Mouse (Mus musculus): ENCODE data around the gene Nisch. TPM values are rescaled to one million over a fixed set of nuclear protein-coding genes. Genes with fewer than 3 reads are reported as not detected.

Gene Nisch
- polyA plus RNA-seq, 2 experiments: 339 to 514 TPM

GRCm38 (mm10) chr14:31134015-31135000 is 82.4 kb downstream of the Nisch start:
- Histone ChIP-seq H3K27me3 (ENCODE audit: control insufficient read depth, insufficient read depth, low read length) (no peaks in the 10 kb centered on the region), H3K4me2 (replicated peaks; ENCODE audit: low read depth, low read length, severe bottlenecking) (no peak overlapping the region), H3K4me3 (replicated peaks; ENCODE audit: low read length) (no peak overlapping the region), H3K9ac (ENCODE audit: low read depth, low read length, severe bottlenecking) (no peak overlapping the region), H3K36me3 (ENCODE audit: control insufficient read depth, insufficient read depth, low read length) (peaks cover 54% of the 10 kb centered on the region), H3K4me1 (ENCODE audit: control insufficient read depth, insufficient read depth, low read length) (peaks cover 35% of the 10 kb centered on the region), H3K27ac (replicated peaks; ENCODE audit: low read depth, low read length) (no peak overlapping the region), H3K9me3 (ENCODE audit: control insufficient read depth, low read length) (no peaks in the 10 kb centered on the region)
- no peak for TF ChIP-seq POLR2A (IDR thresholded peaks at IDR 0.05; ENCODE audit: borderline replicate concordance, extremely low read depth, insufficient read depth, insufficient read length)
- ATAC-seq (ENCODE audit: low FRiP score, low read depth): no peak
- DNase-seq (ENCODE audit: low spot score): no peak
- WGBS: 82% methylated on average over 25 of the region's 25 CpGs

- ATAC-seq (ENCODE audit: low FRiP score, low read depth) (no peak), DNase-seq (ENCODE audit: low spot score) (peak; percentile 65)
- Histone ChIP-seq H3K27me3 (ENCODE audit: control insufficient read depth, insufficient read depth, low read length) (no peaks in the 10 kb centered on the region), H3K36me3 (ENCODE audit: control insufficient read depth, insufficient read depth, low read length) (peaks cover 42% of the 10 kb centered on the region), H3K9ac (ENCODE audit: low read depth, low read length, severe bottlenecking) (0 out of 2 replicates have a peak overlapping the region, but pooled peaks have one; percentile 31), H3K27ac (replicated peaks; ENCODE audit: low read depth, low read length) (peak overlapping the region; percentile 11; the same call in 1 of the 2 replicates), H3K4me2 (replicated peaks; ENCODE audit: low read depth, low read length, severe bottlenecking) (peak overlapping the region; percentile 86), H3K9me3 (ENCODE audit: control insufficient read depth, low read length) (no peaks in the 10 kb centered on the region), H3K4me3 (replicated peaks; ENCODE audit: low read length) (peak overlapping the region; percentile 91), H3K4me1 (ENCODE audit: control insufficient read depth, insufficient read depth, low read length) (peaks cover 36% of the 10 kb centered on the region)
- no peak for TF ChIP-seq POLR2A (IDR thresholded peaks at IDR 0.05; ENCODE audit: borderline replicate concordance, extremely low read depth, insufficient read depth, insufficient read length)
- WGBS: 49% methylated on average over 11 of the region's 11 CpGs
Observed at GRCm38 (mm10) chr14:31133023-31133665, 83.6 kb downstream of the Nisch start.

DNA sequence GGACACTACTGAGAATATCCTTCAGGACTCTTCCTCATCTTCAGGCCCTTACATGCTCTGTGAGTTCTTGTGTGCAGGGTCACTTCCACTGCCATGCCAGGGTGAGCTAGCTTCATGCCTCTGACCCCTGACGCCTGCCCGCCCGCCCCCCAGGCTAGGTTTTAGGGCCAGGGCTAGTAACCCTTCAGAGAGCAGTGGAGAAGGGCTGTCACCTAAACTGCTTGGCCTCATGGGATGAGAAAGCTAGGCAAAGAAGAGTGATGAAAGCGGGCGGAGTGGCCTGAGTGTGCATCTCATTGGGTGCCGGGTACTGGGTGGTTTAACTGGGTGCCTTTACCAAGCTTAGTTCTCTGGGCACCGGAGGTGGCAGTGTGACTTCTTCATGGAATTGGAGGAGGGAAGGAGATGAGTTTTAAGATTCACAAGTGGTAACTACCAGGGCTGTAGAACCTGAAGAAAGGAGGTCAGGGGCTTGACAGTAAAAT is 84.2 kb downstream of the Nisch start:
- Histone ChIP-seq H3K27me3 (ENCODE audit: control insufficient read depth, insufficient read depth, low read length) (no peaks in the 10 kb centered on the region), H3K9ac (ENCODE audit: low read depth, low read length, severe bottlenecking) (peak overlapping the region; percentile 31; the same call in 1 of the 2 replicates), H3K4me3 (replicated peaks; ENCODE audit: low read length) (peak overlapping the region; percentile 91), H3K9me3 (ENCODE audit: control insufficient read depth, low read length) (no peaks in the 10 kb centered on the region), H3K27ac (replicated peaks; ENCODE audit: low read depth, low read length) (0 out of 2 replicates have a peak overlapping the region, but pooled peaks have one; percentile 11), H3K36me3 (ENCODE audit: control insufficient read depth, insufficient read depth, low read length) (peaks cover 36% of the 10 kb centered on the region), H3K4me1 (ENCODE audit: control insufficient read depth, insufficient read depth, low read length) (peaks cover 38% of the 10 kb centered on the region), H3K4me2 (replicated peaks; ENCODE audit: low read depth, low read length, severe bottlenecking) (peak overlapping the region; percentile 86)
- TF ChIP-seq POLR2A (IDR thresholded peaks at IDR 0.05; ENCODE audit: borderline replicate concordance, extremely low read depth, insufficient read depth, insufficient read length): no peak
- no peak for DNase-seq (ENCODE audit: low spot score)
- WGBS: 86% methylated on average over 7 of the region's 7 CpGs
- ATAC-seq (ENCODE audit: low FRiP score, low read depth): no peak

- H3K27ac ChIP-seq (replicated peaks; ENCODE audit: low read depth, low read length): no peak overlapping the region
- peak; percentile 62 for DNase-seq (ENCODE audit: low spot score)
- peak overlapping the region; percentile 83 for H3K9ac ChIP-seq (ENCODE audit: low read depth, low read length, severe bottlenecking)
- 15% methylated on average over 6 of the region's 6 CpGs for WGBS
- no peaks in the 10 kb centered on the region for H3K9me3 ChIP-seq (ENCODE audit: control insufficient read depth, low read length)
- peaks cover 42% of the 10 kb centered on the region for H3K4me1 ChIP-seq (ENCODE audit: control insufficient read depth, insufficient read depth, low read length)
- no peak for TF ChIP-seq POLR2A (IDR thresholded peaks at IDR 0.05; ENCODE audit: borderline replicate concordance, extremely low read depth, insufficient read depth, insufficient read length)
- peak overlapping the region; percentile 86 for H3K4me2 ChIP-seq (replicated peaks; ENCODE audit: low read depth, low read length, severe bottlenecking)
- H3K36me3 ChIP-seq (ENCODE audit: control insufficient read depth, insufficient read depth, low read length): peaks cover 31% of the 10 kb centered on the region
- H3K27me3 ChIP-seq (ENCODE audit: control insufficient read depth, insufficient read depth, low read length): no peaks in the 10 kb centered on the region
- peak overlapping the region; percentile 91 for H3K4me3 ChIP-seq (replicated peaks; ENCODE audit: low read length)
- ATAC-seq (ENCODE audit: low FRiP score, low read depth): no peak
Observed at GRCm38 (mm10) chr14:31132031-31132430, 84.7 kb downstream of the Nisch start.

- Histone ChIP-seq H3K27me3 (ENCODE audit: control insufficient read depth, insufficient read depth, low read length) (no peaks in the 10 kb centered on the region), H3K4me3 (replicated peaks; ENCODE audit: low read length) (peak overlapping the region; percentile 91), H3K36me3 (ENCODE audit: control insufficient read depth, insufficient read depth, low read length) (peaks cover 24% of the 10 kb centered on the region), H3K4me1 (ENCODE audit: control insufficient read depth, insufficient read depth, low read length) (peaks cover 45% of the 10 kb centered on the region), H3K4me2 (replicated peaks; ENCODE audit: low read depth, low read length, severe bottlenecking) (peak overlapping the region; percentile 86), H3K27ac (replicated peaks; ENCODE audit: low read depth, low read length) (peak overlapping the region; percentile 67; the same call in 1 of the 2 replicates), H3K9me3 (ENCODE audit: control insufficient read depth, low read length) (no peaks in the 10 kb centered on the region), H3K9ac (ENCODE audit: low read depth, low read length, severe bottlenecking) (peak overlapping the region; percentile 83)
- TF ChIP-seq POLR2A (IDR thresholded peaks at IDR 0.05; ENCODE audit: borderline replicate concordance, extremely low read depth, insufficient read depth, insufficient read length): no peak
- peak; percentile 31 for DNase-seq (ENCODE audit: low spot score)
- WGBS: 0% methylated on average over 32 of the region's 43 CpGs
- 0 out of 2 replicates have a peak, but pooled peaks have one; percentile 1 for ATAC-seq (ENCODE audit: low FRiP score, low read depth)
Observed at GRCm38 (mm10) chr14:31131272-31131821, 85.4 kb downstream of the Nisch start.
